Mouse (Mus musculus) bone marrow macrophage, adult 2 months (primary cell): ENCODE results near the gene Cntrl.

Source experiments
- CTCF ChIP-seq: IDR thresholded peaks from 2 replicates; pipeline ENCODE4 v1.5.1; 2012; ENCODE audit warnings: low read depth, mild to moderate bottlenecking, low read length, moderate library complexity
- POLR2A ChIP-seq: IDR thresholded peaks from 2 replicates; pipeline ENCODE4 v1.6.1; 2012; ENCODE audit warnings: mild to moderate bottlenecking, low read depth, low read length, borderline replicate concordance

DNA sequence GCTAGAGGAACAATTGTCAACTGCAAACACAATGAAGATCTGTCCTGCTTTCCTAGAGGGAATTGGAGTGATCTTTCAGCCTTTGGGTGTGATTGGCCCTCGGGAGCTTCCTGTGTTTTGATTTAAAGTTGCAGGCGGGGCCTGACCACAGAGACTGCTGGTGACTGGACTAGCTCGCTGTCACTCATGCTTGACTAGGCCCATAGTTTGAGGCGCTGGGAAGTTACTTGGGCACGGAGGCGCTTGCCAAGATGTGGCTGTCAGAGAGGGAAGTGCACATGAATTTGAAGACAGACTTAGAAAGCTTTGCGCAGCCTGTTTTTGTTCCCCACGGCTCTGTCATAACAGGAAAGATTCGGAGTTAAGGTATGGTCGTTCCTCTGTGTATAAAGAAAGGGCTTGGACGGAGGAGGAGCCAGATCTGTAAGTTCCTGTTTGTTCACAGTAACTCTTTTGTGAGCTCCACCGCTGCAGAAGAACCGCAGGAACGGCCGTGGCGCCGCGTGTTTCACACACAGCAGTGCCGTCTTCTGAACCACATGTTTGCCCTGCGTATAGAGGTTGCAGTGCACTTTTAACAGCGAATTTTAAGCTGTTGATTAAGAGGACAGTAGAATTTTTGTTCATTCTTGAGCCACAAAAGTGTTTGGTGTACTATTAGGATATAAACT, 22.8 kb downstream of the Cntrl start:
- TF ChIP-seq CTCF = no peak
- TF ChIP-seq POLR2A = no peak
